ENCODE assay signal across 22 mouse cellular contexts in genomic region chr13:51289442-51289841, GRCm38 (mm10).
DNase-seq lines count a peak whose midpoint lies in the region; ATAC-seq and TF ChIP-seq lines count a peak whose summit lies in the region.
"Had no signal": no experiment of that assay in that cellular context is flagged by ENCODE, and none has a peak within 500 bp of the region (broad histone marks: within the 10 kb centered on the region; RNA-seq: fewer than 3 reads in every experiment).

No protein-coding gene starts in this region.

- intact Hi-C loops in left cerebral cortex, postnatal 25 days (cut with DNase I): no loop called here

- H3K27ac ChIP-seq in hindbrain, embryonic 13.5 days: peak overlapping the region; percentile 53; the same call in 1 of the 2 replicates
- H3K27ac ChIP-seq in hindbrain, embryonic 14.5 days: no peak overlapping the region
- peak overlapping the region; percentile 27 for H3K27ac ChIP-seq in cortical plate, adult 2 months (ENCODE audit: insufficient read depth, low read length)
- H3K27ac ChIP-seq: embryonic facial prominence, embryonic 15.5 days; forebrain, embryonic 13.5 days; liver, embryonic 15.5 days; neural tube, embryonic 13.5 days had no signal

- H3K9ac ChIP-seq in hindbrain, embryonic 13.5 days: no peak overlapping the region
- H3K9ac ChIP-seq in hindbrain, embryonic 14.5 days: no peak overlapping the region
- H3K9ac ChIP-seq: embryonic facial prominence, embryonic 15.5 days; forebrain, embryonic 13.5 days; liver, embryonic 15.5 days; lung, embryonic 14.5 days; neural tube, embryonic 13.5 days had no signal

- H3K27me3 ChIP-seq in hindbrain, embryonic 13.5 days: no peaks in the 10 kb centered on the region
- H3K27me3 ChIP-seq in hindbrain, embryonic 14.5 days (ENCODE audit: control insufficient read depth, insufficient read depth, low read length): no peaks in the 10 kb centered on the region
- H3K27me3 ChIP-seq: embryonic facial prominence, embryonic 15.5 days; forebrain, embryonic 13.5 days; liver, embryonic 15.5 days; neural tube, embryonic 13.5 days had no signal

- no peak for TF ChIP-seq CTCF in cortical plate, adult 2 months (IDR thresholded peaks at IDR 0.05; ENCODE audit: extremely low read depth, insufficient read depth, low read length)

- no peaks in the 10 kb centered on the region for H3K36me3 ChIP-seq in hindbrain, embryonic 13.5 days
- no peaks in the 10 kb centered on the region for H3K36me3 ChIP-seq in hindbrain, embryonic 14.5 days (replicated peaks; ENCODE audit: control insufficient read depth, insufficient read depth)
- H3K36me3 ChIP-seq: embryonic facial prominence, embryonic 15.5 days; liver, embryonic 15.5 days; neural tube, embryonic 13.5 days had no signal

- DNase-seq in frontal cortex, postnatal 25 days (ENCODE audit: low spot score in 2 of 2): no peak
- DNase-seq in hindbrain, embryonic 14.5 days (ENCODE audit: low spot score): no peak
- DNase-seq in left cerebral cortex, postnatal 25 days (ENCODE audit: low spot score in 2 of 2): peak; percentile 15 to 20
- no peak for DNase-seq in left cerebral cortex, adult 9 months (ENCODE audit: low spot score in 2 of 2)
- DNase-seq in layer of hippocampus, adult 8-10 months (ENCODE audit: low spot score in 2 of 2): no peak
- DNase-seq: adrenal gland, postnatal 14 days; cerebellum, adult 11 months; cerebellum, adult 9-10 months; heart, postnatal 14 days; kidney, adult 8-10 months; kidney, postnatal 14 days; lung, embryonic 14.5 days; lung, postnatal 14 days had no signal

- H3K4me1 ChIP-seq in hindbrain, embryonic 13.5 days (replicated peaks): no peaks in the 10 kb centered on the region
- no peaks in the 10 kb centered on the region for H3K4me1 ChIP-seq in hindbrain, embryonic 14.5 days (replicated peaks; ENCODE audit: control insufficient read depth, insufficient read depth, low read length)
- H3K4me1 ChIP-seq in cortical plate, adult 2 months (ENCODE audit: control insufficient read depth, insufficient read depth, low read length): peaks cover 8% of the 10 kb centered on the region
- H3K4me1 ChIP-seq: forebrain, embryonic 13.5 days; liver, embryonic 15.5 days; neural tube, embryonic 13.5 days had no signal

- H3K4me2 ChIP-seq in hindbrain, embryonic 13.5 days: no peak overlapping the region
- no peak overlapping the region for H3K4me2 ChIP-seq in hindbrain, embryonic 14.5 days (replicated peaks)
- H3K4me2 ChIP-seq: embryonic facial prominence, embryonic 15.5 days; forebrain, embryonic 13.5 days; liver, embryonic 15.5 days; lung, embryonic 14.5 days; neural tube, embryonic 13.5 days had no signal

- 75% methylated on average over 4 of the region's 4 CpGs for WGBS in hindbrain, embryonic 13.5 days
- 77% methylated on average over 4 of the region's 4 CpGs for WGBS in hindbrain, embryonic 14.5 days

- no peaks in the 10 kb centered on the region for H3K9me3 ChIP-seq in hindbrain, embryonic 13.5 days
- no peaks in the 10 kb centered on the region for H3K9me3 ChIP-seq in hindbrain, embryonic 14.5 days (ENCODE audit: control insufficient read depth, low read length)
- H3K9me3 ChIP-seq: embryonic facial prominence, embryonic 15.5 days; forebrain, embryonic 13.5 days had no signal

- no peak for TF ChIP-seq POLR2A in cortical plate, adult 2 months (IDR thresholded peaks at IDR 0.05; ENCODE audit: extremely low read depth, insufficient read depth, low read length)

- 0 out of 2 replicates have a peak, but pooled peaks have one; percentile 6 for ATAC-seq in frontal cortex, adult (ENCODE audit: low TSS enrichment)
- ATAC-seq in hindbrain, embryonic 13.5 days (ENCODE audit: low FRiP score): no peak
- no peak for ATAC-seq in hindbrain, embryonic 14.5 days (ENCODE audit: low FRiP score)
- ATAC-seq: CD4-positive, CD25-positive, alpha-beta regulatory T cell, adult 4 months; forebrain, embryonic 13.5 days; intestine, embryonic 16.5 days had no signal

- no peak overlapping the region for H3K4me3 ChIP-seq in hindbrain, embryonic 13.5 days
- no peak overlapping the region for H3K4me3 ChIP-seq in hindbrain, embryonic 14.5 days (replicated peaks; ENCODE audit: low read length)
- no peak overlapping the region for H3K4me3 ChIP-seq in cortical plate, adult 2 months (ENCODE audit: insufficient read depth, low read length)
- H3K4me3 ChIP-seq: embryonic facial prominence, embryonic 15.5 days; forebrain, embryonic 13.5 days; liver, embryonic 15.5 days; neural tube, embryonic 13.5 days had no signal

Comparison
In these comparisons a context has a peak if more than half of its experiments do, and no peak if none do; other contexts are left out.
1. DNase-seq: peak in left cerebral cortex, postnatal 25 days (2 of 2); none in frontal cortex, postnatal 25 days (0 of 2), hindbrain, embryonic 14.5 days (single experiment), left cerebral cortex, adult 9 months (0 of 2) and layer of hippocampus, adult 8-10 months (0 of 2).